Mouse (Mus musculus) heart, postnatal 0 days (tissue): ENCODE data around the gene Atp6v0a4.

Experiments used
- CTCF ChIP-seq: IDR thresholded peaks from 2 replicates; pipeline ENCODE4 v1.5.1; 2016; ENCODE audit warnings: antibody characterized with exemption, control low read depth, low read depth
- EP300 ChIP-seq: IDR thresholded peaks from 2 replicates; pipeline ENCODE4 v1.6.1; 2016; ENCODE audit warnings: antibody characterized with exemption, low read depth

- TF ChIP-seq CTCF = no peak
- no peak for TF ChIP-seq EP300
These were observed 52.1 kb downstream of the Atp6v0a4 start for GRCm38 (mm10) chr6:38072137-38072796.
